Mouse (Mus musculus) inflammation-experienced regulatory T-cells, adult 16 weeks (primary cell): ENCODE results near the gene Sun5. TPM values are rescaled to one million over a fixed set of nuclear protein-coding genes. Genes with fewer than 3 reads are reported as not detected.

ENCODE experiments used
- polyA plus RNA-seq: library from polyadenylated mRNA; unstranded; fragments of 100-300 nt; shearing (Covaris generic); gene quantifications from one replicate; pipeline ENCODE4 v1.2.1, GENCODE M21; 2017

Gene Sun5
- polyA plus RNA-seq, result not detected

DNA sequence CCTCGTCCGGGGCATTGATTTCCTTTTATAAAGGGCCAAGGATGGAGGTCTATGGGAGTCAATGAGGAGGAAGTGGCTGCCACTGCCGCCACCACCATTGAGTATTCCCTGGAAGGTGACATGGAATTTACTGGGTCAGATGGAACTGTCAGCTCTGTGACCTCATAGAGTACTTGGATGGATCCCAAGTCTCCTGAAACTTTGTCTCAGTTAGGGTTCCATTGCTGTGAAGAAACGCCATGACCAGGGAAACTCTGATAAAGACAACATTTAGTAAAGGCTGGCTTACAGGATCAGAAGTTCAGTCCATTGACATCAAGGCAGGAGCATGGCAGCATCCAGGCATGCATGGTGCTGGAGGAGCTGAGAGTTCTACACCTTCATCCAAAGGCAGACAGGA is at the start of gene Sun5:
Gene Sun5 (minus strand): TSS at position 101 of the 400 bp plus-strand sequence.

DNA sequence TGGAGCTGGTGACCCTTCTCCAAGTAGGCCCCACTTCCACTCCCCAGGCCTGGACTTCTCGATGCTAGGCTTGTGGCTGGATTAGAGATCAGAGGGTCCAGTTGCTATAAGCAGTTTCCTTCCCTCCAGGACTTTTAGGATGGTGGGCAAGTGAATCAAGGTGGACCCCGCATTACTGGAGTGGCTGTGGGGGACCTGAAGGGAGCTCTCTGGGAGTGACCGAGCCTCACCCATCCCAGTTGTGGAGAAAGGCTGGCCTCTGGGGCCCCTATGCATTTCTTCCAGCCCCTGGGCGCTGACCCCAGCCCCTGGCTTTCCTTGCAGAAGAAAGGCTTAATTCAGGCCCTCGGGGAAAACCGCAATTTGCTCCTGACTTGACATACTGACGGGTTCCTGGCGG is 47.0 kb upstream of the Sun5 start, which contains the start of gene Bpifb3:
Gene Bpifb3 (plus strand): TSS at position 301 of the 400 bp plus-strand sequence.

GRCm38 (mm10) chr2:153900088-153900487 is 29.2 kb upstream of the Sun5 start, which contains the start of gene Bpifb6:
TSS of gene Bpifb6 (plus strand) at chr2:153900388.

DNA sequence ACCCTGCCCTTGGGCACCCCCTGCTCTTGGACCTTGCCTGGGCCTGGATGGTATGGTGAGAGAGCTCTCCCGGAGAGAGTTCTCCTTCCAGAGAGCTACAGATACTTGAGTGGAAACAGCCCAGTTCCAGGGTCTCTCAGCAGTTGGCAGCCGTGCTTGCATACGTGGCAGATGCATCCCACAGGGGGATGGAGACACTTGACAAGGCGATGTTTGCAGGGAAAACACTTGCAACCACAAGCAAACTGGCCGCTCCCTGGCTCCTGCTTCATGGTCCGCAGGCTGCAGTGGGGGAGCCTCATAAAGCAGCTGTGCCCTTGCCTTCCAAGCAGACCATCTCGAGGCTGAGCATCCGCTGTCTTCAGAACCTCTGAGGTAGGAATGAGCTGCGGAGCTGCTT is 3.9 kb upstream of the Sun5 start, which contains the start of gene Bpifb2:
Gene Bpifb2 (plus strand): TSS at position 301 of the 400 bp plus-strand sequence.

Other genes starting within 250 kb of the Sun5 start
- gene Commd7, start 238.3 kb downstream of the Sun5 start, polyA plus RNA-seq, result 146 TPM
- gene Dnmt3b, start 221.6 kb downstream of the Sun5 start, polyA plus RNA-seq, result 4.5 TPM
- gene Dnmt3c, start 174.4 kb downstream of the Sun5 start, polyA plus RNA-seq, result not detected
- gene Mapre1, start 129.8 kb downstream of the Sun5 start, polyA plus RNA-seq, result 207 TPM
- 0.21 TPM for gene Efcab8, start 91.2 kb downstream of the Sun5 start, polyA plus RNA-seq
- not detected for gene Bpifb2, start 4.0 kb upstream of the Sun5 start, polyA plus RNA-seq
- gene Bpifb6, start 29.3 kb upstream of the Sun5 start, polyA plus RNA-seq, result not detected
- not detected for gene Bpifb3, start 47.1 kb upstream of the Sun5 start, polyA plus RNA-seq
- gene Bpifb4, start 67.1 kb upstream of the Sun5 start, polyA plus RNA-seq, result not detected
- not detected for gene Bpifa6, start 103.9 kb upstream of the Sun5 start, polyA plus RNA-seq
- not detected for gene Bpifa2, start 137.2 kb upstream of the Sun5 start, polyA plus RNA-seq